Comparison of ENCODE assay signal across 19 mouse cellular contexts in genomic region chr11:101325201-101325600, GRCm38 (mm10). TPM values are rescaled to one million over a fixed set of nuclear protein-coding genes. Genes with fewer than 3 reads are reported as not detected.
A peak's percentile ranks its signal among the peaks of the same experiment; 100 is the strongest.
DNase-seq lines count a peak whose midpoint lies in the region; ATAC-seq and TF ChIP-seq lines count a peak whose summit lies in the region.
"Not testable (repeated sequence)": the region's sequence is repeated elsewhere in the genome, so short reads cannot be mapped to it uniquely, and the experiment has no call there.
"Had no signal": no experiment of that assay in that cellular context is flagged by ENCODE, and none has a peak within 500 bp of the region (broad histone marks: within the 10 kb centered on the region; RNA-seq: fewer than 3 reads in every experiment).

No protein-coding gene starts in this region.

- DNase-seq in CH12.LX (ENCODE audit: extremely low read depth); gastrocnemius, adult 2 months: not testable (repeated sequence)
- DNase-seq in heart, postnatal 4 days: peak; percentile 15
- DNase-seq in testis, postnatal 10 days (ENCODE audit: low spot score): peak; percentile 46

- not testable (repeated sequence) for TF ChIP-seq POLR2A in CH12.LX (IDR thresholded peaks at IDR 0.05; ENCODE audit: low read depth, low read length)

- TF ChIP-seq EP300 in CH12.LX (IDR thresholded peaks at IDR 0.05; ENCODE audit: low read length): not testable (repeated sequence)

- peaks cover 66 to 87% of the 10 kb centered on the region in 2 experiments for H3K36me3 ChIP-seq in CH12.LX (replicated peaks in 1 of 2; ENCODE audit: control insufficient read depth in 1 of 2, insufficient read depth in 1 of 2, low read length in 1 of 2)
- peaks cover 73% of the 10 kb centered on the region for H3K36me3 ChIP-seq in liver, embryonic 12.5 days
- H3K36me3 ChIP-seq in lung, embryonic 16.5 days (ENCODE audit: control insufficient read depth, insufficient read depth, low read length): peaks cover 42% of the 10 kb centered on the region
- H3K36me3 ChIP-seq in midbrain, embryonic 13.5 days: peaks cover 61% of the 10 kb centered on the region

- WGBS in liver, embryonic 12.5 days (ENCODE audit: insufficient replicate concordance): 89% methylated on average over 11 of the region's 11 CpGs
- 91% methylated on average over 11 of the region's 11 CpGs for WGBS in lung, embryonic 16.5 days
- WGBS in midbrain, embryonic 13.5 days: 95% methylated on average over 11 of the region's 11 CpGs

- not testable (repeated sequence) for TF ChIP-seq CTCF in CH12.LX (conservative IDR thresholded peaks at IDR 0.05 in 1 of 2, IDR thresholded peaks at IDR 0.05 in 1 of 2; ENCODE audit: low read depth in 2 of 2, low read length in 2 of 2); gastrocnemius, adult 2 months (IDR thresholded peaks at IDR 0.05)

- in situ Hi-C loops in CH12.LX (cut with MboI; ENCODE audit: low pct_ligation_motif_present, low pct_unique_long_range_greater_than_20kb, low sequenced_read_pairs): not testable (repeated sequence)

- H3K27me3 ChIP-seq in CH12.LX (replicated peaks); liver, embryonic 12.5 days (replicated peaks); lung, embryonic 16.5 days (ENCODE audit: control insufficient read depth, insufficient read depth, low read depth, low read length); midbrain, embryonic 13.5 days: not testable (repeated sequence)

- not testable (repeated sequence) for H3K79me2 ChIP-seq in CH12.LX (replicated peaks; ENCODE audit: control insufficient read depth, extremely low read depth, insufficient read depth, poor library complexity, severe bottlenecking)

- H3K9me3 ChIP-seq in CH12.LX (replicated peaks; ENCODE audit: low read length); liver, embryonic 12.5 days (replicated peaks); lung, embryonic 16.5 days (ENCODE audit: control insufficient read depth, low read length); midbrain, embryonic 13.5 days: not testable (repeated sequence)

- H3K27ac ChIP-seq in CH12.LX (ENCODE audit: insufficient read depth, low read depth); gastrocnemius, adult 2 months; liver, embryonic 12.5 days; lung, embryonic 16.5 days (ENCODE audit: low read length); midbrain, embryonic 13.5 days: not testable (repeated sequence)

- ATAC-seq in liver, embryonic 12.5 days: peak; percentile 16; the same call in 1 of the 2 replicates
- ATAC-seq in lung, embryonic 16.5 days (ENCODE audit: low read depth): 0 out of 2 replicates have a peak, but pooled peaks have one; percentile 4
- ATAC-seq in midbrain, embryonic 13.5 days: 0 out of 2 replicates have a peak, but pooled peaks have one; percentile 17

- not testable (repeated sequence) for H3K4me1 ChIP-seq in CH12.LX (ENCODE audit: control insufficient read depth in 1 of 2, insufficient read depth in 2 of 2); liver, embryonic 12.5 days; lung, embryonic 16.5 days (replicated peaks; ENCODE audit: control insufficient read depth, insufficient read depth, low read length); midbrain, embryonic 13.5 days (replicated peaks)

- intact Hi-C loops in gastrocnemius, adult 2 months (cut with DNase I): not testable (repeated sequence)

- dilution Hi-C loops in CH12.LX (cut with MboI; ENCODE audit: extremely low pct_ligation_motif_present, extremely low pct_unique_long_range_greater_than_20kb, low sequenced_read_pairs): not testable (repeated sequence)

- H3K9ac ChIP-seq in CH12.LX (ENCODE audit: insufficient read depth, low read depth); liver, embryonic 12.5 days; lung, embryonic 16.5 days (ENCODE audit: low read length); midbrain, embryonic 13.5 days (replicated peaks): not testable (repeated sequence)

- TF ChIP-seq RAD21 in CH12.LX (IDR thresholded peaks at IDR 0.05; ENCODE audit: low read depth, low read length): not testable (repeated sequence)

- not testable (repeated sequence) for H3K4me2 ChIP-seq in CH12.LX (ENCODE audit: insufficient read depth, low read depth, poor library complexity, severe bottlenecking); liver, embryonic 12.5 days; lung, embryonic 16.5 days (ENCODE audit: low read depth, low read length); midbrain, embryonic 13.5 days (replicated peaks)

- H3K4me3 ChIP-seq in CH12.LX (replicated peaks in 1 of 3; ENCODE audit: low read depth in 2 of 3, low read length in 2 of 3, poor library complexity in 1 of 3); liver, embryonic 12.5 days; lung, embryonic 16.5 days (ENCODE audit: low read length); midbrain, embryonic 13.5 days (replicated peaks): not testable (repeated sequence)
- H3K4me3 ChIP-seq in gastrocnemius, adult 2 months: peak overlapping the region; percentile 30

TF ChIP-seq in CH12.LX, 34 proteins besides CTCF, POLR2A, EP300 and RAD21:
- 0 out of 2 replicates have a peak, but pooled peaks have one; percentile 33 for TF ChIP-seq ZMIZ1 (IDR thresholded peaks at IDR 0.05; ENCODE audit: low read depth, low read length)

RNA-seq across cellular contexts. Expression of gene Aoc2, which starts 0.3 kb away (rescaled TPM):
- total RNA-seq in CH12.LX (2012; rRNA removed) (5.0 and 5.5 TPM in 2 replicates), CH12.LX (2014; rRNA removed) (3.6 and 4.3 TPM in 2 replicates)
- 10.7 and 12.1 TPM in 2 replicates for polyA plus RNA-seq in CH12.LX (2012; ENCODE audit: insufficient read length, low read depth)
- total RNA-seq in gastrocnemius, adult 2 months (2021): 1 to 10 TPM in 1 of 2 experiments, under 1 TPM in 1; 0.64 to 1.4 TPM
- total RNA-seq in heart, postnatal 4 days (2021): 1 to 10 TPM; 2.9 to 3.2 TPM
- 2.2 TPM in 2 replicates for polyA plus RNA-seq in liver, embryonic 12.5 days (2016; fragmentation: Nextera tagmentation; extraction: Ambion mirVana)
- 0.92 and 1.2 TPM in 2 replicates for polyA plus RNA-seq in lung, embryonic 16.5 days (2015; fragmentation: Nextera tagmentation; extraction: Ambion mirVana)
- polyA plus RNA-seq in midbrain, embryonic 13.5 days (2015; fragmentation: Nextera tagmentation; extraction: Ambion mirVana): 2.4 and 2.5 TPM in 2 replicates

RNA-seq across cellular contexts. Expression of gene Aoc3, which starts 5.2 kb away (rescaled TPM):
- total RNA-seq in CH12.LX (2012; rRNA removed) (0.25 and 0.29 TPM in 2 replicates), CH12.LX (2014; rRNA removed) (0.28 and 0.30 TPM in 2 replicates)
- polyA plus RNA-seq in CH12.LX (2012; ENCODE audit: insufficient read length, low read depth): 0.86 and 0.99 TPM in 2 replicates
- 1 to 10 TPM; 4.0 to 6.1 TPM for total RNA-seq in gastrocnemius, adult 2 months (2021)
- 10 to 100 TPM; 29.5 to 31.3 TPM for total RNA-seq in heart, postnatal 4 days (2021)
- 0.05 and 0.06 TPM in 2 replicates for polyA plus RNA-seq in liver, embryonic 12.5 days (2016; fragmentation: Nextera tagmentation; extraction: Ambion mirVana)
- 1.9 and 2.2 TPM in 2 replicates for polyA plus RNA-seq in lung, embryonic 16.5 days (2015; fragmentation: Nextera tagmentation; extraction: Ambion mirVana)
- polyA plus RNA-seq in midbrain, embryonic 13.5 days (2015; fragmentation: Nextera tagmentation; extraction: Ambion mirVana): not detected in 2 replicates
- polyA plus RNA-seq: CD4-positive, CD25-positive, alpha-beta regulatory T cell, adult 4 months; forebrain, embryonic 10.5 days; forebrain, embryonic 13.5 days; forebrain, embryonic 15.5 days had no signal

RNA-seq across cellular contexts. Expression of gene Psme3, which starts 9.2 kb away (rescaled TPM):
- 86.1 and 108 TPM in 2 replicates for total RNA-seq in CH12.LX (2012; rRNA removed)
- 199 and 208 TPM in 2 replicates for total RNA-seq in CH12.LX (2014; rRNA removed)
- 496 and 527 TPM in 2 replicates for polyA plus RNA-seq in CH12.LX (2012; ENCODE audit: insufficient read length, low read depth)
- total RNA-seq in gastrocnemius, adult 2 months (2021): 10 to 100 TPM; 70.0 to 71.6 TPM
- 100 to 1,000 TPM in 1 of 2 experiments, 10 to 100 TPM in 1; 88.7 to 103 TPM for total RNA-seq in heart, postnatal 4 days (2021)
- polyA plus RNA-seq in liver, embryonic 12.5 days (2016; fragmentation: Nextera tagmentation; extraction: Ambion mirVana): 263 and 273 TPM in 2 replicates
- polyA plus RNA-seq in lung, embryonic 16.5 days (2015; fragmentation: Nextera tagmentation; extraction: Ambion mirVana): 94.0 and 101 TPM in 2 replicates
- 126 and 134 TPM in 2 replicates for polyA plus RNA-seq in midbrain, embryonic 13.5 days (2015; fragmentation: Nextera tagmentation; extraction: Ambion mirVana)

RNA-seq across cellular contexts. Expression of gene Becn1, which starts 23.1 kb away (rescaled TPM):
- total RNA-seq in CH12.LX (2012; rRNA removed) (280 and 282 TPM in 2 replicates), CH12.LX (2014; rRNA removed) (207 and 224 TPM in 2 replicates)
- polyA plus RNA-seq in CH12.LX (2012; ENCODE audit: insufficient read length, low read depth): 177 and 237 TPM in 2 replicates
- 10 to 100 TPM; 79.6 to 85.8 TPM for total RNA-seq in gastrocnemius, adult 2 months (2021)
- 100 to 1,000 TPM; 103 to 106 TPM for total RNA-seq in heart, postnatal 4 days (2021)
- polyA plus RNA-seq in liver, embryonic 12.5 days (2016; fragmentation: Nextera tagmentation; extraction: Ambion mirVana): 115 and 119 TPM in 2 replicates
- 136 and 151 TPM in 2 replicates for polyA plus RNA-seq in lung, embryonic 16.5 days (2015; fragmentation: Nextera tagmentation; extraction: Ambion mirVana)
- 178 and 194 TPM in 2 replicates for polyA plus RNA-seq in midbrain, embryonic 13.5 days (2015; fragmentation: Nextera tagmentation; extraction: Ambion mirVana)

RNA-seq across cellular contexts. Expression of gene G6pc, which starts 42.2 kb away (rescaled TPM):
- total RNA-seq in CH12.LX (2012; rRNA removed) (0.08 TPM in 1 of 2 replicates, not detected in the other), CH12.LX (2014; rRNA removed) (not detected in 2 replicates)
- polyA plus RNA-seq in CH12.LX (2012; ENCODE audit: insufficient read length, low read depth): not detected in 2 replicates
- not detected for total RNA-seq in gastrocnemius, adult 2 months (2021)
- not detected for total RNA-seq in heart, postnatal 4 days (2021)
- polyA plus RNA-seq in liver, embryonic 12.5 days (2016; fragmentation: Nextera tagmentation; extraction: Ambion mirVana): not detected in 2 replicates
- not detected in 2 replicates for polyA plus RNA-seq in lung, embryonic 16.5 days (2015; fragmentation: Nextera tagmentation; extraction: Ambion mirVana)
- not detected in 2 replicates for polyA plus RNA-seq in midbrain, embryonic 13.5 days (2015; fragmentation: Nextera tagmentation; extraction: Ambion mirVana)
- total RNA-seq: common myeloid progenitor, adult 5-6 weeks; ES-E14; MEL had no signal
- polyA plus RNA-seq: brain, embryonic 14.5 days; CD4-positive, CD25-positive, alpha-beta regulatory T cell, adult 4 months; embryonic facial prominence, embryonic 11.5 days; embryonic facial prominence, embryonic 13.5 days; embryonic facial prominence, embryonic 15.5 days; erythroblast, embryonic 14.5 days; forebrain, embryonic 10.5 days; forebrain, embryonic 13.5 days; forebrain, embryonic 15.5 days had no signal
